Mouse (Mus musculus): ENCODE results near the gene Tpp1.

- TF ChIP-seq CTCF (IDR thresholded peaks at IDR 0.05; ENCODE audit: insufficient read depth, low read depth, low read length) = no peak
- no peak for TF ChIP-seq POLR2A (IDR thresholded peaks at IDR 0.05; ENCODE audit: insufficient read depth, low read depth, low read length)
Observed at GRCm38 (mm10) chr7:105703816-105704215, 48.2 kb downstream of the Tpp1 start.

Measured in olfactory bulb, adult 2 months (tissue).